Mouse (Mus musculus): ENCODE data around the gene A1bg. TPM values are rescaled to one million over a fixed set of nuclear protein-coding genes. Genes with fewer than 3 reads are reported as not detected.

The A1bg gene
- not detected for polyA plus RNA-seq (2015; fragmentation: Illumina TruSeq; extraction: RNeasy Lipid Tissue Mini Kit (QIAGEN cat#74804); ENCODE audit: low read depth, low replicate concordance)

GRCm38 (mm10) chr15:60922912-60923311 lies at the start of gene A1bg:
A1bg (minus strand) TSS chr15:60923012.

GRCm38 (mm10) chr15:60853231-60853999 lies 69.4 kb downstream of the A1bg start, which contains the start of gene Fam84b:
Fam84b (minus strand) TSS chr15:60853778.

Other genes with a start within 250 kb of the A1bg start
- 5.7 TPM for gene Fam84b, start 69.2 kb downstream of the A1bg start, polyA plus RNA-seq (2015; fragmentation: Illumina TruSeq; extraction: RNeasy Lipid Tissue Mini Kit (QIAGEN cat#74804); ENCODE audit: low read depth, low replicate concordance)

Measured in brain, adult 10 weeks (tissue).